Mouse (Mus musculus): ENCODE data around the gene Faf1.

DNA sequence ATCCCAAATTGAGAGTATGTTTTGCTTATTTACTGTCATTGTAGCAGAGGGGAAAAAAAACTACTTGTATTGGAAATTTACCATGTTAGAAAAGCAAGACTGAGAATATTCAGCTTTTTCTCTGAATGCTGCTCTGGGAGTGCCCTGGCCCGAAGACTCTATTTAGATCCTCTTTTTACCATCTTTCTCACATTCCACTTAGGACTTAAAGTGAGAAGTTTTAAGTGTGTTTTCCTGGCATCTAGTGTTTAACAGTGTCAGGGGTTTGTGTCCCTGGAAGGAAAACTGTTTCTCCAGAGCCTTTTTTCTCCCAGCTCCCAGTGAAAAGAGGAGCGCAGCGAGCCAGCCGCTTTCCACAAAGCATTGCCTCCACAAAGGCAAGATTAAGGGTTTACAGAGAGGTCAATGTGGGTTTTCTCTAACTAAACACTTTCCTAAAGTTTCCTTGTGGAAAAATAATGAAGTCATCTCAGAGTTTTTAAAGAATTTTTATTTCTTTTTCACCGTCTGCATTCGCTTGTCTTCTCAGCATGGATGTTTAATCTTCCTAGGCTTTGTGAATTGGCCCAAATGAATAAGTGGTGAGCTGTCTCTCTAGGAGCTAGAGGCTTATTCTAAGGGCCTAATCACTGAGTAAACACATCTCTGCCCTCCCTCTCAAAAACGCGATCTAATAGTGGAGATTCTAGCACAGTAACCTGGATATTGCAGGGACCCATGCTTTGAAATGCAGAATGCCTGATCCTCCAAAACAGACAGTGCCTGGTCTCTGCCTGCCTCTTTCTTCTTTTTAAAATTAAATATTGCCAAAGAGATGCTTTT is 182.4 kb downstream of the Faf1 start:
- TF ChIP-seq NRF1 (IDR thresholded peaks at IDR 0.05; ENCODE audit: low read depth, low read length) (no peak), HCFC1 (IDR thresholded peaks at IDR 0.05; ENCODE audit: low read depth, low read length) (no peak), ZNF384 (IDR thresholded peaks at IDR 0.05; ENCODE audit: low read depth, low read length) (no peak), POLR2A (IDR thresholded peaks at IDR 0.05; ENCODE audit: low read depth, low read length) (no peak), ETS1 (conservative IDR thresholded peaks at IDR 0.05; ENCODE audit: low read depth, low read length) (no peak), TBP (conservative IDR thresholded peaks at IDR 0.05; ENCODE audit: low read depth, low read length) (no peak), CHD2 (IDR thresholded peaks at IDR 0.05; ENCODE audit: low read length) (no peak), CTCF (conservative IDR thresholded peaks at IDR 0.05 in 1 of 2, IDR thresholded peaks at IDR 0.05 in 1 of 2; ENCODE audit: low read depth in 2 of 2, low read length in 2 of 2) (no peak), EP300 (IDR thresholded peaks at IDR 0.05; ENCODE audit: low read length) (no peak)
